Comparison of ENCODE assay signal across 19 mouse cellular contexts in genomic region chr5:148896515-148896914, GRCm38 (mm10). TPM values are rescaled to one million over a fixed set of nuclear protein-coding genes. Genes with fewer than 3 reads are reported as not detected.
DNase-seq lines count a peak whose midpoint lies in the region; ATAC-seq and TF ChIP-seq lines count a peak whose summit lies in the region.
"Had no signal": no experiment of that assay in that cellular context is flagged by ENCODE, and none has a peak within 500 bp of the region (broad histone marks: within the 10 kb centered on the region; RNA-seq: fewer than 3 reads in every experiment).

No protein-coding gene starts in this region.

- peaks cover 33% of the 10 kb centered on the region for H3K36me3 ChIP-seq in forebrain, embryonic 10.5 days (replicated peaks)
- H3K36me3 ChIP-seq in forebrain, embryonic 11.5 days (ENCODE audit: control insufficient read depth, insufficient read depth, low read length), result peaks cover 4% of the 10 kb centered on the region; the same call in 1 of the 2 replicates
- H3K36me3 ChIP-seq in MEL (ENCODE audit: control insufficient read depth in 1 of 2, insufficient read depth in 2 of 2, low read length in 2 of 2), result peaks cover 0 to 26% of the 10 kb centered on the region in 2 experiments; a peak in 2 of 4 replicates
- H3K36me3 ChIP-seq in liver, embryonic 13.5 days, result peaks cover 43% of the 10 kb centered on the region
- H3K36me3 ChIP-seq in hindbrain, embryonic 14.5 days (replicated peaks; ENCODE audit: control insufficient read depth, insufficient read depth), result peaks cover 33% of the 10 kb centered on the region

- WGBS in forebrain, embryonic 10.5 days, result 94% methylated on average over 10 of the region's 10 CpGs
- 88% methylated on average over 10 of the region's 10 CpGs for WGBS in forebrain, embryonic 11.5 days
- WGBS in liver, embryonic 13.5 days (ENCODE audit: insufficient replicate concordance), result 47% methylated on average over 10 of the region's 10 CpGs
- 83% methylated on average over 10 of the region's 10 CpGs for WGBS in hindbrain, embryonic 14.5 days

- H3K4me2 ChIP-seq in forebrain, embryonic 11.5 days (ENCODE audit: low read depth, low read length, severe bottlenecking), result no peak overlapping the region
- peak overlapping the region; percentile 59 for H3K4me2 ChIP-seq in liver, embryonic 13.5 days
- H3K4me2 ChIP-seq in hindbrain, embryonic 14.5 days (replicated peaks), result no peak overlapping the region
- H3K4me2 ChIP-seq: intestine, embryonic 15.5 days; limb, embryonic 13.5 days; lung, embryonic 14.5 days; midbrain, embryonic 15.5 days; neural tube, embryonic 12.5 days had no signal

- no peak overlapping the region for H3K4me3 ChIP-seq in forebrain, embryonic 10.5 days
- H3K4me3 ChIP-seq in forebrain, embryonic 11.5 days (ENCODE audit: low read depth, low read length), result no peak overlapping the region
- H3K4me3 ChIP-seq in MEL (ENCODE audit: control insufficient read depth in 1 of 2, insufficient read depth in 1 of 2, low read depth in 2 of 2, low read length in 2 of 2), result peak overlapping the region; percentile 19 to 27
- H3K4me3 ChIP-seq in liver, embryonic 13.5 days (replicated peaks), result peak overlapping the region; percentile 25; the same call in 1 of the 2 replicates
- no peak overlapping the region for H3K4me3 ChIP-seq in hindbrain, embryonic 14.5 days (replicated peaks; ENCODE audit: low read length)
- H3K4me3 ChIP-seq: intestine, embryonic 15.5 days; limb, embryonic 13.5 days; midbrain, embryonic 15.5 days; neural tube, embryonic 12.5 days had no signal

- H3K9me3 ChIP-seq in forebrain, embryonic 10.5 days, result no peaks in the 10 kb centered on the region
- H3K9me3 ChIP-seq in forebrain, embryonic 11.5 days (ENCODE audit: control insufficient read depth, low read length), result no peaks in the 10 kb centered on the region
- H3K9me3 ChIP-seq in MEL (replicated peaks; ENCODE audit: insufficient read depth, low read length), result no peaks in the 10 kb centered on the region
- H3K9me3 ChIP-seq in liver, embryonic 13.5 days (replicated peaks), result no peaks in the 10 kb centered on the region
- no peaks in the 10 kb centered on the region for H3K9me3 ChIP-seq in hindbrain, embryonic 14.5 days (ENCODE audit: control insufficient read depth, low read length)
- H3K9me3 ChIP-seq: intestine, embryonic 15.5 days; limb, embryonic 13.5 days; midbrain, embryonic 15.5 days; neural tube, embryonic 12.5 days had no signal

- TF ChIP-seq CTCF in MEL (IDR thresholded peaks at IDR 0.05 in 2 of 3, conservative IDR thresholded peaks at IDR 0.05 in 1 of 3; ENCODE audit: control insufficient read depth in 1 of 3, insufficient read depth in 1 of 3, low read depth in 2 of 3, low read length in 3 of 3, poor library complexity in 1 of 3, severe bottlenecking in 1 of 3), result no peak

- 0 out of 2 replicates have a peak overlapping the region, but pooled peaks have one; percentile 1 for H3K27ac ChIP-seq in forebrain, embryonic 10.5 days
- no peak overlapping the region for H3K27ac ChIP-seq in forebrain, embryonic 11.5 days (ENCODE audit: low read depth, low read length)
- H3K27ac ChIP-seq in MEL (ENCODE audit: control insufficient read depth, low read depth, low read length), result peak overlapping the region; percentile 95
- peak overlapping the region; percentile 98 for H3K27ac ChIP-seq in liver, embryonic 13.5 days
- no peak overlapping the region for H3K27ac ChIP-seq in hindbrain, embryonic 14.5 days
- H3K27ac ChIP-seq: intestine, embryonic 15.5 days; limb, embryonic 13.5 days; neural tube, embryonic 12.5 days had no signal

- peaks cover 17% of the 10 kb centered on the region for H3K4me1 ChIP-seq in forebrain, embryonic 10.5 days
- H3K4me1 ChIP-seq in forebrain, embryonic 11.5 days (replicated peaks; ENCODE audit: control insufficient read depth, insufficient read depth, low read length), result peaks cover 4% of the 10 kb centered on the region; the same call in 1 of the 2 replicates
- H3K4me1 ChIP-seq in MEL (ENCODE audit: control insufficient read depth in 1 of 2, insufficient read depth in 2 of 2, low read length in 2 of 2), result peaks cover 14 to 29% of the 10 kb centered on the region in 2 experiments
- peaks cover 51% of the 10 kb centered on the region for H3K4me1 ChIP-seq in liver, embryonic 13.5 days (replicated peaks)
- peaks cover 10% of the 10 kb centered on the region; the same call in 1 of the 2 replicates for H3K4me1 ChIP-seq in hindbrain, embryonic 14.5 days (replicated peaks; ENCODE audit: control insufficient read depth, insufficient read depth, low read length)

- H3K79me2 ChIP-seq in MEL (ENCODE audit: control insufficient read depth, insufficient read depth, low read length, poor library complexity), result no peaks in the 10 kb centered on the region

- no peak for TF ChIP-seq RAD21 in MEL (IDR thresholded peaks at IDR 0.05; ENCODE audit: low read depth, low read length)

- TF ChIP-seq EP300 in MEL (IDR thresholded peaks at IDR 0.05; ENCODE audit: low read depth in 1 of 2, low read length in 2 of 2), result peak in 1 of 2 experiments; percentile 46; a peak in 2 of 4 replicates

- no peak for DNase-seq in forebrain, embryonic 10.5 days (ENCODE audit: extremely low spot score, low spot score)
- no peak for DNase-seq in forebrain, embryonic 11.5 days (ENCODE audit: low spot score)
- DNase-seq in MEL (ENCODE audit: low read depth, low spot score), result peak; percentile 79
- DNase-seq in liver, embryonic 13.5 days, result no peak
- DNase-seq in frontal cortex, postnatal 25 days (ENCODE audit: low spot score in 2 of 2), result no peak
- DNase-seq in frontal cortex, postnatal 36 days (ENCODE audit: low spot score in 2 of 2), result no peak
- no peak for DNase-seq in hindbrain, embryonic 14.5 days (ENCODE audit: low spot score)
- DNase-seq: cerebellum, adult 2 months; gastrocnemius, postnatal 25 days; kidney, adult 8-10 months; spleen, adult 18-20 months; thymus, postnatal 14 days had no signal

- no peak; a peak in 2 of 4 replicates for TF ChIP-seq POLR2A in MEL (IDR thresholded peaks at IDR 0.05; ENCODE audit: control insufficient read depth in 1 of 2, insufficient read depth in 1 of 2, low read depth in 1 of 2, low read length in 2 of 2, poor library complexity in 1 of 2)

- no peaks in the 10 kb centered on the region for H3K27me3 ChIP-seq in forebrain, embryonic 10.5 days (ENCODE audit: poor library complexity, severe bottlenecking)
- H3K27me3 ChIP-seq in forebrain, embryonic 11.5 days (ENCODE audit: control insufficient read depth, insufficient read depth, low read length), result no peaks in the 10 kb centered on the region
- H3K27me3 ChIP-seq in MEL (ENCODE audit: control insufficient read depth in 1 of 2, insufficient read depth in 2 of 2, low read length in 2 of 2), result no peaks in the 10 kb centered on the region
- H3K27me3 ChIP-seq in liver, embryonic 13.5 days, result no peaks in the 10 kb centered on the region
- H3K27me3 ChIP-seq in hindbrain, embryonic 14.5 days (ENCODE audit: control insufficient read depth, insufficient read depth, low read length), result no peaks in the 10 kb centered on the region
- H3K27me3 ChIP-seq: intestine, embryonic 15.5 days; limb, embryonic 13.5 days; midbrain, embryonic 15.5 days; neural tube, embryonic 12.5 days had no signal

- no peak overlapping the region for H3K9ac ChIP-seq in forebrain, embryonic 11.5 days (ENCODE audit: low read length)
- peak overlapping the region; percentile 72 for H3K9ac ChIP-seq in MEL (ENCODE audit: control insufficient read depth, low read depth, low read length, poor library complexity, severe bottlenecking)
- H3K9ac ChIP-seq in liver, embryonic 13.5 days, result peak overlapping the region; percentile 59
- no peak overlapping the region for H3K9ac ChIP-seq in hindbrain, embryonic 14.5 days
- H3K9ac ChIP-seq: intestine, embryonic 15.5 days; limb, embryonic 13.5 days; lung, embryonic 14.5 days; midbrain, embryonic 15.5 days; neural tube, embryonic 12.5 days had no signal

- no peak for ATAC-seq in forebrain, embryonic 11.5 days (replicated peaks; ENCODE audit: low FRiP score)
- peak; percentile 53 for ATAC-seq in erythroblast, adult 5-6 weeks (replicated peaks; ENCODE audit: low FRiP score, poor library complexity, severe bottlenecking)
- peak; percentile 35 for ATAC-seq in liver, embryonic 13.5 days (ENCODE audit: low read depth)
- no peak for ATAC-seq in hindbrain, embryonic 14.5 days (ENCODE audit: low FRiP score)
- ATAC-seq: forebrain, embryonic 14.5 days had no signal

TF ChIP-seq in MEL, 35 proteins besides CTCF, POLR2A, EP300 and RAD21 (continues in another document):
- no peak for TF ChIP-seq CHD2 (IDR thresholded peaks at IDR 0.05; ENCODE audit: low read length)
- TF ChIP-seq NRF1 (IDR thresholded peaks at IDR 0.05; ENCODE audit: insufficient read depth, low read depth, low read length, poor library complexity, severe bottlenecking), result no peak
- TF ChIP-seq ZMIZ1 (IDR thresholded peaks at IDR 0.05; ENCODE audit: low read depth, low read length), result peak; percentile 72; the same call in 1 of the 2 replicates
- 0 out of 2 replicates have a peak, but pooled peaks have one; percentile 9 for TF ChIP-seq JUND (IDR thresholded peaks at IDR 0.05; ENCODE audit: low read depth, low read length)
- TF ChIP-seq TBP (IDR thresholded peaks at IDR 0.05; ENCODE audit: low read depth, low read length), result peak; percentile 73
- TF ChIP-seq E2F4 (IDR thresholded peaks at IDR 0.05; ENCODE audit: borderline replicate concordance, low read depth, low read length), result peak; percentile 20; the same call in 1 of the 2 replicates
- no peak for TF ChIP-seq ZC3H11A (IDR thresholded peaks at IDR 0.05; ENCODE audit: low read depth, low read length)
- no peak for TF ChIP-seq SMC3 (IDR thresholded peaks at IDR 0.05; ENCODE audit: low read depth, low read length)
- TF ChIP-seq CHD1 (IDR thresholded peaks at IDR 0.05; ENCODE audit: low read depth, low read length), result no peak
- no peak for TF ChIP-seq MXI1 (IDR thresholded peaks at IDR 0.05; ENCODE audit: low read depth, low read length)
- TF ChIP-seq MAZ (IDR thresholded peaks at IDR 0.05; ENCODE audit: low read depth, low read length), result 0 out of 2 replicates have a peak, but pooled peaks have one; percentile 36
- peak; percentile 43; the same call in 1 of the 2 replicates for TF ChIP-seq ETS1 (IDR thresholded peaks at IDR 0.05; ENCODE audit: low read depth, low read length)

RNA-seq across cellular contexts. Expression of gene Katnal1, which starts 32.6 kb away (rescaled TPM):
- 19.8 and 22.9 TPM in 2 replicates for polyA plus RNA-seq in forebrain, embryonic 10.5 days (2016; fragmentation: Nextera tagmentation; extraction: Ambion mirVana)
- polyA plus RNA-seq in forebrain, embryonic 11.5 days (2014; fragmentation: Nextera tagmentation; extraction: Ambion mirVana), result 34.0 and 37.0 TPM in 2 replicates
- 13.6 and 14.8 TPM in 2 replicates for total RNA-seq in MEL (2012; rRNA removed)
- 10 to 100 TPM in 1 of 2 experiments, not detected in 1; 12.8 TPM for polyA plus RNA-seq in MEL (2012; ENCODE audit: insufficient read depth in 1 of 2, insufficient read length in 2 of 2, low read depth in 1 of 2, low replicate concordance in 2 of 2, missing spikeins in 1 of 2)
- total RNA-seq in erythroblast, adult 5-6 weeks (2015; ENCODE audit: low replicate concordance), result 4.0 and 4.6 TPM in 2 replicates
- total RNA-seq in erythroblast, adult 5-6 weeks (2017; ENCODE audit: low replicate concordance), result 9.1 and 10.4 TPM in 2 replicates
- polyA plus RNA-seq in liver, embryonic 13.5 days (2015; fragmentation: Nextera tagmentation; extraction: Ambion mirVana), result 8.4 and 12.7 TPM in 2 replicates
- polyA plus RNA-seq in hindbrain, embryonic 14.5 days (2014; fragmentation: Nextera tagmentation; extraction: Ambion mirVana), result 38.0 and 40.9 TPM in 2 replicates

Comparison
In these comparisons a context has a peak if more than half of its experiments do, and no peak if none do; other contexts are left out.
1. H3K27ac ChIP-seq: peak in forebrain, embryonic 10.5 days (single experiment), MEL (single experiment) and liver, embryonic 13.5 days (single experiment); none in forebrain, embryonic 11.5 days (single experiment) and hindbrain, embryonic 14.5 days (single experiment).
2. H3K4me3 ChIP-seq: peak in MEL (2 of 2) and liver, embryonic 13.5 days (single experiment); none in forebrain, embryonic 10.5 days (single experiment), forebrain, embryonic 11.5 days (single experiment) and hindbrain, embryonic 14.5 days (single experiment).
3. ATAC-seq: peak in erythroblast, adult 5-6 weeks (single experiment) and liver, embryonic 13.5 days (single experiment); none in forebrain, embryonic 11.5 days (single experiment) and hindbrain, embryonic 14.5 days (single experiment).
4. H3K9ac ChIP-seq: peak in MEL (single experiment) and liver, embryonic 13.5 days (single experiment); none in forebrain, embryonic 11.5 days (single experiment) and hindbrain, embryonic 14.5 days (single experiment).